Mouse (Mus musculus) stomach, embryonic 14.5 days (tissue): ENCODE data around the gene Naa20. TPM values are rescaled to one million over a fixed set of nuclear protein-coding genes. Genes with fewer than 3 reads are reported as not detected.
"Not testable (repeated sequence)": the region's sequence is repeated elsewhere in the genome, so short reads cannot be mapped to it uniquely, and the experiment has no call there.

Source experiments
- ATAC-seq: fragments of 200-750 bp; cut with Nextera tagmentation; 2 replicates; pipeline ENCODE4 v1.8.0; 2017; ENCODE audit warnings: low read depth, moderate TSS enrichment; ENCODE audit not compliant: insufficient number of reproducible peaks, insufficient read depth, low FRiP score
- H3K27ac ChIP-seq: fragments of 300-500 bp; sonication (generic); 2 replicates; pipeline ENCODE4 v1.5.1; 2014; ENCODE audit warnings: mild to moderate bottlenecking, low read length, moderate library complexity, mixed read lengths
- H3K27me3 ChIP-seq: fragments of 300-500 bp; sonication (generic); 2 replicates; pipeline ENCODE4 v1.6.1; 2014; ENCODE audit warnings: low read length, control low read depth, mixed read lengths; ENCODE audit not compliant: control insufficient read depth, insufficient read depth
- H3K36me3 ChIP-seq: fragments of 300-500 bp; sonication (generic); 2 replicates; pipeline ENCODE4 v1.6.1; 2014; ENCODE audit warnings: mild to moderate bottlenecking, control low read depth, low read length, moderate library complexity, mixed read lengths; ENCODE audit not compliant: control insufficient read depth, insufficient read depth
- H3K4me1 ChIP-seq: fragments of 300-500 bp; sonication (generic); 2 replicates; pipeline ENCODE4 v1.6.1; 2014; ENCODE audit warnings: low read length, control low read depth, mixed read lengths; ENCODE audit not compliant: control insufficient read depth, insufficient read depth
- H3K4me2 ChIP-seq: fragments of 300-500 bp; sonication (generic); replicated peaks from 2 replicates; pipeline ENCODE4 v1.6.1; 2014; ENCODE audit warnings: low read depth, low read length, control low read depth
- H3K4me3 ChIP-seq: fragments of 300-500 bp; sonication (generic); 2 replicates; pipeline ENCODE4 v1.5.1; 2014; ENCODE audit warnings: low read depth, low read length, control low read depth
- H3K9ac ChIP-seq: fragments of 300-500 bp; sonication (generic); replicated peaks from 2 replicates; pipeline ENCODE4 v1.6.1; 2014; ENCODE audit warnings: low read depth, mild to moderate bottlenecking, control low read depth, low read length, moderate library complexity, mixed read lengths
- H3K9me3 ChIP-seq: fragments of 300-500 bp; sonication (generic); 2 replicates; pipeline ENCODE4 v1.6.1; 2016; ENCODE audit warnings: low read depth, low read length, control low read depth; ENCODE audit not compliant: control insufficient read depth
- WGBS: fragments of 180-500 bp; shearing (Covaris S2); extraction: QIAGEN DNeasy Blood & Tissue Kit; methylation state at CpG from one replicate; pipeline ENCODE4 v1.1.7; 2014; 5-methylcytosine and 5-hydroxymethylcytosine counted together
- polyA plus RNA-seq: library from polyadenylated mRNA; unstranded; fragments of >200 nt; fragmentation: Nextera tagmentation; extraction: Ambion mirVana; gene quantifications from 2 replicates; pipeline ENCODE4 v1.2.1, GENCODE M21; 2014

Naa20 gene
- polyA plus RNA-seq, 1 experiment from 2014 or later, result 178 TPM

DNA sequence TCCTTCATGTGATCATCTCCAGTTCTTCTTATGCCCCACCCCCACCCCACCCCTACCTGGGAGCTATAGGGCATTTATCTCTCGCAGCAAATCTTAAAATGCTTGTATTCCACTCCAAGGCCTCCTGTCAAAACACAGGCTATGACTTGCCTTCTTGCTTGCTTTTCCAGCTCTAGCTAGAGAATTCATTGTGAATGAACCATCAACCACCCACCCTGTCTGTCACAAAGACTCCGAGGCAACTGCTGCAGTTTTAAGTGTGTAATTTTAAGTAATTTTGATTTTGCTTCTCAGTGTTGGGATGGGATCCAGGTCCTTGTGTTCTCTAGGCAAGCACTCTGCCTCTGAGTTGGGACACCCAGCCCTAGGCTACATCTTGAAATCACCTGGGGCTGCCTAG is 11.3 kb upstream of the Naa20 start:
- Histone ChIP-seq H3K4me1 (peaks cover 12% of the 10 kb centered on the region), H3K4me3 (no peak overlapping the region), H3K27ac (no peak overlapping the region), H3K27me3 (no peaks in the 10 kb centered on the region), H3K4me2 (no peak overlapping the region), H3K36me3 (peaks cover 11% of the 10 kb centered on the region), H3K9me3 (no peaks in the 10 kb centered on the region), H3K9ac (no peak overlapping the region)
- ATAC-seq, result no peak
- 74% methylated on average over 2 of the region's 2 CpGs for WGBS

DNA sequence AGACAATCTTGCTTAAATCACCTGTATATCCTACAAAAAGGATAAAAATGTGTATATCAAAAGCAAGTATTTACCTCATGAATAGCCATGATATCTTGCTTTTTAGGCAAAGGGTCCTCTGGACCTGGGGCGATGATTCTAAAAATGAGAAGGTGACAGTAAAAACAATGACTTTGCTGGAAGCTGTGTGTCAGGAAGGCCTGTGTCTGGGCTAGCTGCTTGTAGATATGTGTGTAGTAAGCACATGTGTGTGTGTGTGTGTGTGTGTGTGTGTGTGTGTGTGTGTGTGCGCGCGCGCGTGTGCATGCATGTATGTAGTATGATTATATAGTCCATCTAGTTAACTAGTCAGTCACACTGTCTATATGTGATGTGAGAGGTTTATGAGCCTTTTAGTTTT is 8.1 kb upstream of the Naa20 start:
- no peaks in the 10 kb centered on the region for H3K4me1 ChIP-seq
- H3K4me3 ChIP-seq, result no peak overlapping the region
- no peak overlapping the region for H3K9ac ChIP-seq
- H3K4me2 ChIP-seq, result no peak overlapping the region
- no peaks in the 10 kb centered on the region for H3K9me3 ChIP-seq
- no peaks in the 10 kb centered on the region for H3K27me3 ChIP-seq
- 97% methylated on average over 6 of the region's 6 CpGs for WGBS
- no peak overlapping the region for H3K27ac ChIP-seq
- ATAC-seq, result no peak
- no peaks in the 10 kb centered on the region for H3K36me3 ChIP-seq

DNA sequence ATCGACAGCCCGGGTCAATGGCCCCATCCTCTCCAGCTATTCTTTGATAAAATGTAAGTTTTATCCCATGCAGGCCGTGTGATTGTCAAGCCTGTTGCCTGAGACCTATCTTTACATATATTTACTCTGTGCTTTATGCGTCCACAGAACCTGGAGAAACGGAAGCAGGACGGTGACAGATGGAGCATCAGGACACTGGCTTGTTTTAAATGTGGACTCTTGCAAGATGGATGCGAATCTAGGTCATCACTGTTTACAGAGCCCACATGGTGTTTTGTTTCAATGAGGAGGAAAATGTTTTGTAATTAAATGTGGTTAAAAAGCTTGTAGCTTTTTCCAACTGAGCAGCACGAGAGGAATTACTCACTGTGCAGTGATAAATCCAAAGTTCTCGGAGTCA is 3.8 kb upstream of the Naa20 start:
- no peaks in the 10 kb centered on the region for H3K27me3 ChIP-seq
- no peak overlapping the region for H3K4me2 ChIP-seq
- ATAC-seq, result no peak
- no peak overlapping the region for H3K4me3 ChIP-seq
- no peaks in the 10 kb centered on the region for H3K4me1 ChIP-seq
- H3K9ac ChIP-seq, result no peak overlapping the region
- H3K27ac ChIP-seq, result no peak overlapping the region
- H3K36me3 ChIP-seq, result no peaks in the 10 kb centered on the region
- WGBS, result 48% methylated on average over 9 of the region's 9 CpGs
- H3K9me3 ChIP-seq, result no peaks in the 10 kb centered on the region

DNA sequence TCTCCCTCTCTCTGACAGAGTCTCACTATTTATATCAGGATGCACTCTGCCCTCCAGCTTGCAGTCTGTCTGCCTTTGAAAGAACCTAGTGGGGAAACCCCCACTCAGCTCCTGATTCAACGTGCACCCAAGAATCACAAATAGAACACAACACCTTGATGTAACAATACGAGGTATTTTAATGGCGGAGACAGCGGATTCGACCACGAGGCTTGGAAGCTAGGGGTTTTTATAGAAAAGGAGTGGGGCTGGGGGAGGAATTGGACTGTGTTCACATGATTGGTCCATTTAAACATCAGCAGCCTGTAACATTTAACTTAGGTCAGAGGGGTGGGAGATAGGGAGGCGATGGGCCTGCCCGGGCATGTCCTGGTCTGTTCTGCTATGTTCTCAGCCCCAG is 1.6 kb upstream of the Naa20 start:
- H3K4me1 ChIP-seq, result peaks cover 12% of the 10 kb centered on the region; the same call in 1 of the 2 replicates
- not testable (repeated sequence) for H3K36me3 ChIP-seq, H3K9ac ChIP-seq, H3K4me3 ChIP-seq, H3K9me3 ChIP-seq, ATAC-seq, H3K4me2 ChIP-seq, H3K27me3 ChIP-seq, H3K27ac ChIP-seq
- WGBS, result 63% methylated on average over 7 of the region's 8 CpGs

DNA sequence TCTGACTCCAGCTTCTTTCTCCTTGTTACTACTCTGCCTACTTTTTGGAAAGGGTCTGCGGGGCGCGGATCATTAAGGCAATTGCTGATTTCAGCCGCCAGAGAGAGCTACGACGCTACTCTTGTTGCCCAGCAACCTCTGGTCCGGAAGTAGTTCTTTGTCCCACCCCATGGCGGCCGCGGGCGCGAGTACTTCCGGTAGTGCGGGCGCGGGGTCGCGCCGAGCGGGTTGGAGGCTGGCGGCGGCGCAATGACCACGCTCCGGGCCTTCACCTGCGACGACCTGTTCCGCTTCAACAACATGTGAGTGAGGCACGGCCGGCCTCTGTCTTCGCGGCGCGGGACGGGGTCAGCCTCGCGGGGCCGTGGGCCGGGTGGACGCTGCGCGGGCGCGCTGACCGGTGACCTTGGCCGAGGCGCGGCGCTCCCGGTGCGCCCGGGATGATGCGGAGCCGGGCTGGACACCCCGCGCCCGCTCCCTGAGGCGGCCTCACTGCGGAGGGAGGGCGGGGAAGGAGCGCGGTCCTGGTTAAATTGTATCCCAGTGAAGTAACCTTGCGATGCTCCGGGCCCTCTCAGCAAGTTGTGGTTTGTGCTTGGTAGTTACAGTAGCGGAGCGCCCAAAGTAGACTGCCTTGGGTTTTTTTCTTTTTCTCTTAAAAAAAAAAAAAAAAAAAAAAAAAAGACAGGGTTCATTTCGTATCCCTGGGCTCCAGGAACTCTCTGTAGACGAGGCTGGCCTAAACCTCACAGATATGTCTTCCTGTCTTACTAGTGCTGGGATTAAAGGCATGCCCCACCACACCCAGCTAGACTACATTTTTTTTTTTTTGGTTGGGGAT is 1.4 kb downstream of the Naa20 start:
- Histone ChIP-seq H3K4me3 (peak overlapping the region; percentile 94), H3K9ac (peak overlapping the region; percentile 96), H3K4me2 (peak overlapping the region; percentile 42), H3K9me3 (no peaks in the 10 kb centered on the region), H3K27me3 (no peaks in the 10 kb centered on the region), H3K4me1 (peaks cover 12% of the 10 kb centered on the region; the same call in 1 of the 2 replicates), H3K27ac (peak overlapping the region; percentile 84), H3K36me3 (no peaks in the 10 kb centered on the region; the same call in 1 of the 2 replicates)
- WGBS, result under 1% methylated on average over 68 of the region's 68 CpGs
- peak; percentile 96 for ATAC-seq

DNA sequence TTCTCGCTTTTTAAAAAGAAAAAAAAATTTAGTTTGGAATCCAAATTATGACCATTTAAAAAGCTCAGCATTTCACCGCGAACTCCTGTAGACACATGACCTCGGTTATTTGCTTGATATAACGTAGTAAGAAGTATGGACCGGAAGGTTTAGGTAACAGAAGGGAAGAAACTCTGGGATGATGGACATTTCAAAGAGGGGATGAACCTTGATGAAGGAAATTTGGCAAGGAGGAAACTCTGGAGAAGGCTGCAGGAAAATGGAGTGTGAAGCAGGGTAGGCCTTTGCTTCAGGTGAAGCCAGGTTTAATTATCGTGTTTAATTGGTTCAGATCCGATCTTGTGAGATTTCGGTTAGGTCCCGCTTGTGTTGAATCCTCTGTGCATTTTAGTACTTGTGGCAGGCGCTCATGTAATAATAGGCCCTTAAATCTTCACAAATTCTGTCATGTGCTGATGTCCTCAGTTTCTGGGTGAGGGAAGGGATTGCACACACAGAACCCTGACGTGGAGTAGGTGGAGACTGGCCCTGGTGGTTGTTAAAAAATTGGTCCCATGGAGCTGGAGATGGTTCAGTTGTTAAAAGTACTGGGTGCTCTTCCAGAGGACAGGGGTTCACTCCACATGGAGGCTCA is 2.2 kb downstream of the Naa20 start:
- Histone ChIP-seq H3K9me3 (no peaks in the 10 kb centered on the region), H3K27ac (no peak overlapping the region), H3K27me3 (no peaks in the 10 kb centered on the region), H3K4me3 (peak overlapping the region; percentile 94), H3K4me2 (peak overlapping the region; percentile 41), H3K36me3 (peaks cover 5% of the 10 kb centered on the region), H3K4me1 (peaks cover 12% of the 10 kb centered on the region; the same call in 1 of the 2 replicates), H3K9ac (peak overlapping the region; percentile 96)
- 30% methylated on average over 12 of the region's 12 CpGs for WGBS
- no peak for ATAC-seq

DNA sequence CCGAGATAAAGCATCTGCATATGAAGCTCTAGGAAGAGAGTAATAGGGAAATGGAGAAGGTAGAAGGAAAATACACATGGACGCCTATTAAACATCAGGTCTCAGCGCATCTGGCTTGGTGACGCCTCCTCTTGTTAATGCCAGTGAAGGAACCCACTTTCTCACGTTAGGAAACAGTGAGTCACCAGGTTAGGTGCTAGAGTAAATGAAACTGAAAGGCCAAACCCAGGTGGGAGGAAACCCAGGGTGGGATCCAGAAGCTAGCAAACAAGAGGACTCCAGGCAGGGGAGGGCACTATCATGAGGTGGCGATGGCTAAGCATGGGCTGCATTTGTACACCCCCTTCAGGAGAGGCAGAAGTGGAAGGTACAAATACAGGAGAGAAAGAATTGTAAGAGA is 3.3 kb downstream of the Naa20 start:
- Histone ChIP-seq H3K9ac (no peak overlapping the region), H3K36me3 (peaks cover 13% of the 10 kb centered on the region), H3K27me3 (no peaks in the 10 kb centered on the region), H3K4me2 (no peak overlapping the region), H3K27ac (no peak overlapping the region), H3K4me1 (peaks cover 12% of the 10 kb centered on the region; the same call in 1 of the 2 replicates), H3K4me3 (no peak overlapping the region), H3K9me3 (no peaks in the 10 kb centered on the region)
- WGBS, result 80% methylated on average over 6 of the region's 6 CpGs
- no peak; the same call in 1 of the 2 replicates for ATAC-seq

DNA sequence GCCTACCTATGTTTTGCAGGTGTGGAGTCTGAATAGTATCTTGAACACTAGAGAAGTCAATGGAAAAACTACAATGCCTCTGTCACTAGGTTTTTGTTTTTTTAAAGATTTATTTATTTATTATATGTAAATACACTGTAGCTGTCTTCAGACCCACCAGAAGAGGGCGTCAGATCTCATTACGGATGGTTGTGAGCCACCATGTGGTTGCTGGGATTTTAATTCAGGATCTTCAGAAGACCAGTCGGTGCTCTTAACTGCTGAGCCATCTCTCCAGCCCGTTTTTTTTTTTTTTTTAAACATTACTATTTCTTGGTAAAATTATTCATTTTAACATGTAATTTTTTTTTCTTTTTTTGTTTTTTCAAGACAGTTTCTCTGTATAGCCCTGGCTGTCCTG is 4.0 kb downstream of the Naa20 start:
- Histone ChIP-seq H3K4me1 (peaks cover 12% of the 10 kb centered on the region; the same call in 1 of the 2 replicates), H3K36me3 (peaks cover 17% of the 10 kb centered on the region)
- not testable (repeated sequence) for H3K27me3 ChIP-seq, H3K4me2 ChIP-seq, H3K9me3 ChIP-seq, H3K27ac ChIP-seq, H3K9ac ChIP-seq, ATAC-seq, H3K4me3 ChIP-seq
- WGBS, result 44% methylated on average over 4 of the region's 4 CpGs
